Mouse (Mus musculus) liver, embryonic 16.5 days (tissue): Measurements from ENCODE around the gene Cygb. TPM values are rescaled to one million over a fixed set of nuclear protein-coding genes. Genes with fewer than 3 reads are reported as not detected.

Experiments
- polyA plus RNA-seq: library from polyadenylated mRNA; unstranded; fragments of >200 nt; fragmentation: Nextera tagmentation; extraction: Ambion mirVana; gene quantifications from 2 replicates; pipeline ENCODE4 v1.2.1, GENCODE M21; 2015

The Cygb gene
- polyA plus RNA-seq, 1 experiment from 2014 or later: 1.1 TPM

Other genes with a start within 250 kb of the Cygb start
- gene Rnf157, start 241.3 kb downstream of the Cygb start, polyA plus RNA-seq: 1.1 and 1.2 TPM in 2 replicates
- gene Ubald2, start 220.2 kb downstream of the Cygb start, polyA plus RNA-seq: 34.1 and 34.5 TPM in 2 replicates
- gene Qrich2, start 188.1 kb downstream of the Cygb start, polyA plus RNA-seq: not detected in 2 replicates
- 47.6 and 47.9 TPM in 2 replicates for gene Prpsap1, start 160.1 kb downstream of the Cygb start, polyA plus RNA-seq
- gene Sphk1, start 123.4 kb downstream of the Cygb start, polyA plus RNA-seq: 23.7 and 24.3 TPM in 2 replicates
- gene Ube2o, start 72.9 kb downstream of the Cygb start, polyA plus RNA-seq: 15.1 and 18.1 TPM in 2 replicates
- gene Aanat, start 67.9 kb downstream of the Cygb start, polyA plus RNA-seq: not detected in 2 replicates
- 6.7 and 7.7 TPM in 2 replicates for gene Rhbdf2, start 27.3 kb downstream of the Cygb start, polyA plus RNA-seq
- gene Prcd, start 779 bp downstream of the Cygb start, polyA plus RNA-seq: 0.12 TPM in 1 of 2 replicates, not detected in the other
- not detected in 2 replicates for gene St6galnac1, start 121.2 kb upstream of the Cygb start, polyA plus RNA-seq
- gene Mxra7, start 173.7 kb upstream of the Cygb start, polyA plus RNA-seq: 0.79 and 1.4 TPM in 2 replicates
- gene Mettl23, start 189.0 kb upstream of the Cygb start, polyA plus RNA-seq: 31.6 and 33.0 TPM in 2 replicates
- gene Jmjd6, start 189.1 kb upstream of the Cygb start, polyA plus RNA-seq: 23.4 and 25.4 TPM in 2 replicates
- 9.4 and 10.1 TPM in 2 replicates for gene Mfsd11, start 198.1 kb upstream of the Cygb start, polyA plus RNA-seq
- 345 and 360 TPM in 2 replicates for gene Srsf2, start 198.8 kb upstream of the Cygb start, polyA plus RNA-seq